Mouse (Mus musculus): Measurements from ENCODE around the gene Aunip. TPM values are rescaled to one million over a fixed set of nuclear protein-coding genes. Genes with fewer than 3 reads are reported as not detected.
A peak's percentile ranks its signal among the peaks of the same experiment; 100 is the strongest.
"Not testable (repeated sequence)": the region's sequence is repeated elsewhere in the genome, so short reads cannot be mapped to it uniquely, and the experiment has no call there.

Gene Aunip
- polyA plus RNA-seq, 1 experiment from 2014 or later = 10.7 TPM

DNA sequence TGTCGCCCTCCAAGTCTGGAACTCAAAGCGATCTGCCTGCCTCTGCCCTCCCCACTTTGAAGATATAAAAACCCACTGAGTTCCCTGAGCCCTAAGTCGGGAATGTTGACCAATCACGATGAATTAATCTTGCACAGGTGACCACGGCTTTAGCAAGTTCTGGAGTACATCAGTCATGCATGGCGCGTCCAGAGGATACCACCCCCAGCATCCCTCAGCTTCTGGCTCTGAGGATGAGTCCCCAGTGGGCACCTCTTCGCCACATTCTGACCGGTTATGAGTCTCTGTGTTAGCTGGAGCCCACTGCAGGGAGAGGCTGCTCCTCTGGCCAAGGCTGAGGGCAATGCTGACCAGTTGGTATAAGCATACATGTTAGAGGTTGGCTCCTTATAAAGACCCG is 26.6 kb upstream of the Aunip start:
- Histone ChIP-seq H3K27me3 (ENCODE audit: insufficient read depth, low read length) (0 out of 2 replicates have a peak, but pooled peaks cover 4% of the 10 kb centered on the region), H3K9ac (no peak overlapping the region), H3K4me2 (no peak overlapping the region), H3K27ac (ENCODE audit: low read depth) (no peak overlapping the region), H3K4me1 (ENCODE audit: insufficient read depth) (0 out of 2 replicates have a peak, but pooled peaks cover 3% of the 10 kb centered on the region), H3K9me3 (ENCODE audit: low read depth, low read length) (no peaks in the 10 kb centered on the region), H3K4me3 (ENCODE audit: low read depth, low read length) (no peak overlapping the region), H3K36me3 (ENCODE audit: insufficient read depth) (no peaks in the 10 kb centered on the region)
- DNase-seq (no peak), ATAC-seq (ENCODE audit: insufficient read depth) (no peak)
- WGBS = 73% methylated on average over 10 of the region's 10 CpGs
- no peak for TF ChIP-seq CTCF (IDR thresholded peaks at IDR 0.05; ENCODE audit: low read depth)

- Histone ChIP-seq H3K9ac (no peak overlapping the region), H3K4me2 (no peak overlapping the region), H3K27ac (ENCODE audit: low read depth) (no peak overlapping the region), H3K9me3 (ENCODE audit: low read depth, low read length) (no peaks in the 10 kb centered on the region), H3K4me3 (ENCODE audit: low read depth, low read length) (no peak overlapping the region), H3K27me3 (ENCODE audit: insufficient read depth, low read length) (0 out of 2 replicates have a peak, but pooled peaks cover 4% of the 10 kb centered on the region), H3K36me3 (ENCODE audit: insufficient read depth) (no peaks in the 10 kb centered on the region), H3K4me1 (ENCODE audit: insufficient read depth) (0 out of 2 replicates have a peak, but pooled peaks cover 3% of the 10 kb centered on the region)
- 77% methylated on average over 5 of the region's 5 CpGs for WGBS
- ATAC-seq (ENCODE audit: insufficient read depth) (no peak), DNase-seq (no peak)
- TF ChIP-seq CTCF (IDR thresholded peaks at IDR 0.05; ENCODE audit: low read depth) = no peak
Observed at GRCm38 (mm10) chr4:134485151-134485900, 25.5 kb upstream of the Aunip start.

DNA sequence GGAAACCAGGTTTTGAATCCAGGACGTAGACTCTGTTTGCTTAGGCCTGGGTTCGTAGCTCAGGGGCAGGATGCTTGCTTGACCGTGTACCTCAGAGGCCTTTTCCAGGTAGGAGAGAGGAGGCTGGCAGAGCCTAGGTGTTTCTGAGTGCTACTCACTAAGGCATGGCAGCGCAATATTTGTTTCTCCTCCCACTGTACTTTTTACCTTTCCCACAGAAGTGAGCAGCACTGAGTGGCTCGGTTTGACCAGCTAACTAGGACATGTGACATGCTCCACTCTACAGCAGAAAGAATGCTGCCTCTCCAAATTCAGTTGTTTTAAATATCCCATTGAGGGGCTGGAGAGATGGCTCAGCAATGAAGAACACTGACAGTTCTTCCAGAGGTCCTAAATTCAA is 22.6 kb upstream of the Aunip start:
- no peaks in the 10 kb centered on the region for H3K36me3 ChIP-seq (ENCODE audit: insufficient read depth)
- H3K27ac ChIP-seq (ENCODE audit: low read depth) = peak overlapping the region; percentile 2; the same call in 1 of the 2 replicates
- H3K4me3 ChIP-seq (ENCODE audit: low read depth, low read length) = no peak overlapping the region
- no peak overlapping the region for H3K4me2 ChIP-seq
- ATAC-seq (ENCODE audit: insufficient read depth) = no peak
- 58% methylated on average over 5 of the region's 5 CpGs for WGBS
- H3K27me3 ChIP-seq (ENCODE audit: insufficient read depth, low read length) = 0 out of 2 replicates have a peak, but pooled peaks cover under 1% of the 10 kb centered on the region
- TF ChIP-seq CTCF (IDR thresholded peaks at IDR 0.05; ENCODE audit: low read depth) = no peak
- H3K9ac ChIP-seq = no peak overlapping the region
- H3K4me1 ChIP-seq (ENCODE audit: insufficient read depth) = 0 out of 2 replicates have a peak, but pooled peaks cover 3% of the 10 kb centered on the region
- peak; percentile 17 for DNase-seq
- H3K9me3 ChIP-seq (ENCODE audit: low read depth, low read length) = no peaks in the 10 kb centered on the region

- Histone ChIP-seq H3K4me1 (ENCODE audit: insufficient read depth) (0 out of 2 replicates have a peak, but pooled peaks cover 3% of the 10 kb centered on the region), H3K27ac (ENCODE audit: low read depth) (no peak overlapping the region), H3K4me3 (ENCODE audit: low read depth, low read length) (no peak overlapping the region), H3K36me3 (ENCODE audit: insufficient read depth) (no peaks in the 10 kb centered on the region), H3K9ac (no peak overlapping the region), H3K4me2 (no peak overlapping the region), H3K9me3 (ENCODE audit: low read depth, low read length) (no peaks in the 10 kb centered on the region), H3K27me3 (ENCODE audit: insufficient read depth, low read length) (no peaks in the 10 kb centered on the region)
- WGBS = 69% methylated on average over 11 of the region's 11 CpGs
- no peak for TF ChIP-seq CTCF (IDR thresholded peaks at IDR 0.05; ENCODE audit: low read depth)
- DNase-seq (no peak), ATAC-seq (ENCODE audit: insufficient read depth) (no peak)
Observed at GRCm38 (mm10) chr4:134489986-134490665, 20.7 kb upstream of the Aunip start.

DNA sequence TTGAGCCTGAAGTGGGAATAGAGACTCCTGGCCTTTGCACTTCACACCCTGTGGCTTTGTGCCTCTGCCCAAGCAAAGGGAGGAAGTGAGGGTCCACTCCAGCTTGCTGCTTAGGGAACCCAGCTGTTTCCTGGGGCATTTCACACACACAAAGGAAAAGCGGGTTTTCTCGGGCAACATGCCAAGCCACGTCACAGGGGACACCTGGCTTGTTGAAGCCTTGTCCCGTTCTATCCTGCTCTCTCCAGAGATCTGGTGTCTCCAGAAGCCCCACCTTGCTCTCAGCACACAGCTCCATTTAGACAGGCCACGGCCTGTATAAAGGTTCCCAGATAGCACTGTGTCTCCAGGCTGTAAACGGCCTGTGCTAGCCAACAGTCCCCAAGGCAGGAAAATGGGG is 19.1 kb upstream of the Aunip start:
- DNase-seq (peak; percentile 50), ATAC-seq (ENCODE audit: insufficient read depth) (0 out of 2 replicates have a peak, but pooled peaks have one; percentile 26)
- H3K4me1 ChIP-seq (ENCODE audit: insufficient read depth) = peaks cover 8% of the 10 kb centered on the region; the same call in 1 of the 2 replicates
- H3K36me3 ChIP-seq (ENCODE audit: insufficient read depth) = no peaks in the 10 kb centered on the region
- no peak overlapping the region for H3K27ac ChIP-seq (ENCODE audit: low read depth)
- H3K27me3 ChIP-seq (ENCODE audit: insufficient read depth, low read length) = no peaks in the 10 kb centered on the region
- H3K4me3 ChIP-seq (ENCODE audit: low read depth, low read length) = no peak overlapping the region
- TF ChIP-seq CTCF (IDR thresholded peaks at IDR 0.05; ENCODE audit: low read depth) = no peak
- 52% methylated on average over 6 of the region's 6 CpGs for WGBS
- H3K9me3 ChIP-seq (ENCODE audit: low read depth, low read length) = no peaks in the 10 kb centered on the region
- H3K9ac ChIP-seq = no peak overlapping the region
- no peak overlapping the region for H3K4me2 ChIP-seq

DNA sequence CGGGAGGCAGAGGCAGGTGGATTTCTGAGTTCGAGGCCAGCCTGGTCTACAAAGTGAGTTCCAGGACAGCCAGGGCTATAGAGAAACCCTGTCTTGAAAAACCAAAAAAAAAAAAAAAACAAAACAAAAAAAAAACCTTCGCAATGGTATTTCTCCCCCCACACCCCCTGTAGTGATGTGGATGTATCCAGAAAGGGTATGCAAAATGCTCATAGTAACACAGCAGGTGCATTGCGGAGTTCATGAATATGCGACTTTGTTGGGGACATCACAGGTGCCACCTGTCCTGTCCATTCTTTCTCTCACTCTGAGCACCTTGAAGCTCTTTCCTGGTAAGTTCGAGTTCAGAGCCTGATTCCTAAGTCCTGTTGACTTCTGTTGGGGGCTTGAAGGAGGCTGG is 16.6 kb upstream of the Aunip start:
- H3K9ac ChIP-seq; DNase-seq; H3K4me2 ChIP-seq; H3K4me3 ChIP-seq (ENCODE audit: low read depth, low read length); ATAC-seq (ENCODE audit: insufficient read depth); H3K9me3 ChIP-seq (ENCODE audit: low read depth, low read length); H3K4me1 ChIP-seq (ENCODE audit: insufficient read depth); H3K27me3 ChIP-seq (ENCODE audit: insufficient read depth, low read length); H3K36me3 ChIP-seq (ENCODE audit: insufficient read depth); H3K27ac ChIP-seq (ENCODE audit: low read depth): not testable (repeated sequence)
- WGBS = 89% methylated on average over 6 of the region's 6 CpGs

Data from lung, embryonic 14.5 days (tissue).